Mouse (Mus musculus) stomach, embryonic 16.5 days (tissue): ENCODE results near the gene Serac1. TPM values are rescaled to one million over a fixed set of nuclear protein-coding genes. Genes with fewer than 3 reads are reported as not detected.
"Not testable (repeated sequence)": the region's sequence is repeated elsewhere in the genome, so short reads cannot be mapped to it uniquely, and the experiment has no call there.

ENCODE experiments used
- ATAC-seq: fragments of 200-750 bp; cut with Nextera tagmentation; 2 replicates; pipeline ENCODE4 v1.8.0; 2017; ENCODE audit warnings: moderate number of reproducible peaks, moderate TSS enrichment; ENCODE audit not compliant: insufficient read depth, low FRiP score
- H3K27ac ChIP-seq: fragments of 300-500 bp; sonication (generic); 2 replicates; pipeline ENCODE4 v1.5.1; 2014; ENCODE audit warnings: low read length
- H3K27me3 ChIP-seq: fragments of 300-500 bp; sonication (generic); 2 replicates; pipeline ENCODE4 v1.6.1; 2014; ENCODE audit warnings: low read length, control low read depth, mixed read lengths; ENCODE audit not compliant: control insufficient read depth, insufficient read depth
- H3K36me3 ChIP-seq: fragments of 300-500 bp; sonication (generic); 2 replicates; pipeline ENCODE4 v1.6.1; 2014; ENCODE audit warnings: low read length; ENCODE audit not compliant: control insufficient read depth, insufficient read depth
- H3K4me1 ChIP-seq: fragments of 300-500 bp; sonication (generic); 2 replicates; pipeline ENCODE4 v1.6.1; 2014; ENCODE audit warnings: low read length, control low read depth, mixed read lengths; ENCODE audit not compliant: control insufficient read depth, insufficient read depth
- H3K4me2 ChIP-seq: fragments of 300-500 bp; sonication (generic); 2 replicates; pipeline ENCODE4 v1.6.1; 2014; ENCODE audit warnings: low read depth, low read length, mixed read lengths
- H3K4me3 ChIP-seq: fragments of 300-500 bp; sonication (generic); replicated peaks from 2 replicates; pipeline ENCODE4 v1.5.1; 2014; ENCODE audit warnings: mild to moderate bottlenecking, low read length
- H3K9ac ChIP-seq: fragments of 300-500 bp; sonication (generic); 2 replicates; pipeline ENCODE4 v1.6.1; 2014; ENCODE audit warnings: low read length
- H3K9me3 ChIP-seq: fragments of 300-500 bp; sonication (generic); replicated peaks from 2 replicates; pipeline ENCODE4 v1.6.1; 2016; ENCODE audit warnings: low read length, control low read depth; ENCODE audit not compliant: control insufficient read depth
- WGBS: fragments of 180-500 bp; shearing (Covaris S2); extraction: QIAGEN DNeasy Blood & Tissue Kit; methylation state at CpG from one replicate; pipeline ENCODE4 v1.1.7; 2014; 5-methylcytosine and 5-hydroxymethylcytosine counted together
- polyA plus RNA-seq: library from polyadenylated mRNA; unstranded; fragments of >200 nt; fragmentation: Nextera tagmentation; extraction: Ambion mirVana; gene quantifications from 2 replicates; pipeline ENCODE4 v1.2.1, GENCODE M21; 2015

Serac1 gene
- polyA plus RNA-seq, 1 experiment from 2014 or later = 4.6 TPM

- WGBS = 86% methylated on average over 10 of the region's 10 CpGs
- Histone ChIP-seq H3K4me2 (no peak overlapping the region), H3K27me3 (no peaks in the 10 kb centered on the region), H3K4me3 (no peak overlapping the region), H3K9me3 (no peaks in the 10 kb centered on the region), H3K27ac (no peak overlapping the region), H3K4me1 (no peaks in the 10 kb centered on the region), H3K9ac (no peak overlapping the region), H3K36me3 (no peaks in the 10 kb centered on the region)
- no peak for ATAC-seq
Observed at GRCm38 (mm10) chr17:6037507-6037906, 42.0 kb downstream of the Serac1 start.

- H3K27me3 ChIP-seq = no peaks in the 10 kb centered on the region
- H3K36me3 ChIP-seq = no peaks in the 10 kb centered on the region
- H3K4me2 ChIP-seq = no peak overlapping the region
- H3K4me3 ChIP-seq = no peak overlapping the region
- no peaks in the 10 kb centered on the region for H3K9me3 ChIP-seq
- ATAC-seq = no peak
- WGBS = 91% methylated on average over 11 of the region's 11 CpGs
- no peak overlapping the region for H3K9ac ChIP-seq
- peak overlapping the region; percentile 2; the same call in 1 of the 2 replicates for H3K27ac ChIP-seq
- H3K4me1 ChIP-seq = no peaks in the 10 kb centered on the region
Observed at GRCm38 (mm10) chr17:6036872-6037271, 42.7 kb downstream of the Serac1 start.

GRCm38 (mm10) chr17:6036458-6036857 lies 43.1 kb downstream of the Serac1 start:
- ATAC-seq = peak; percentile 57; the same call in 1 of the 2 replicates
- 69% methylated on average over 8 of the region's 8 CpGs for WGBS
- Histone ChIP-seq H3K4me3 (no peak overlapping the region), H3K36me3 (no peaks in the 10 kb centered on the region), H3K4me1 (no peaks in the 10 kb centered on the region), H3K9ac (no peak overlapping the region), H3K4me2 (no peak overlapping the region), H3K27ac (peak overlapping the region; percentile 2), H3K9me3 (no peaks in the 10 kb centered on the region), H3K27me3 (no peaks in the 10 kb centered on the region)

GRCm38 (mm10) chr17:6035661-6036060 lies 43.9 kb downstream of the Serac1 start:
- Histone ChIP-seq H3K36me3 (no peaks in the 10 kb centered on the region), H3K9me3 (no peaks in the 10 kb centered on the region), H3K4me2 (no peak overlapping the region), H3K4me3 (no peak overlapping the region), H3K9ac (no peak overlapping the region), H3K27ac (no peak overlapping the region), H3K4me1 (no peaks in the 10 kb centered on the region), H3K27me3 (no peaks in the 10 kb centered on the region)
- ATAC-seq = no peak
- 69% methylated on average over 8 of the region's 8 CpGs for WGBS

- peaks cover 6% of the 10 kb centered on the region for H3K36me3 ChIP-seq
- H3K4me1 ChIP-seq = no peaks in the 10 kb centered on the region
- no peaks in the 10 kb centered on the region for H3K27me3 ChIP-seq
- H3K9me3 ChIP-seq = no peaks in the 10 kb centered on the region
- no peak overlapping the region for H3K4me2 ChIP-seq
- no peak for ATAC-seq
- H3K4me3 ChIP-seq = no peak overlapping the region
- H3K27ac ChIP-seq = no peak overlapping the region
- WGBS = 83% methylated on average over 7 of the region's 7 CpGs
- H3K9ac ChIP-seq = no peak overlapping the region
Observed at GRCm38 (mm10) chr17:6025831-6026230, 53.7 kb downstream of the Serac1 start.

- H3K27me3 ChIP-seq, H3K4me2 ChIP-seq, ATAC-seq, H3K9me3 ChIP-seq, H3K36me3 ChIP-seq, H3K9ac ChIP-seq, H3K4me1 ChIP-seq, H3K27ac ChIP-seq, H3K4me3 ChIP-seq: not testable (repeated sequence)
- WGBS = 53% methylated on average over 5 of the region's 5 CpGs
Observed at GRCm38 (mm10) chr17:6021374-6021789, 58.2 kb downstream of the Serac1 start.

- no peak for ATAC-seq
- Histone ChIP-seq H3K4me1 (peaks cover 7% of the 10 kb centered on the region), H3K27ac (no peak overlapping the region), H3K4me2 (no peak overlapping the region), H3K9ac (no peak overlapping the region), H3K36me3 (no peaks in the 10 kb centered on the region), H3K27me3 (no peaks in the 10 kb centered on the region), H3K9me3 (no peaks in the 10 kb centered on the region), H3K4me3 (no peak overlapping the region)
- WGBS = 62% methylated on average over 7 of the region's 7 CpGs
Observed at GRCm38 (mm10) chr17:6020636-6021035, 58.9 kb downstream of the Serac1 start.

GRCm38 (mm10) chr17:6019776-6020175 lies 59.8 kb downstream of the Serac1 start:
- Histone ChIP-seq H3K36me3 (no peaks in the 10 kb centered on the region), H3K4me1 (peaks cover 7% of the 10 kb centered on the region), H3K9ac (no peak overlapping the region), H3K4me3 (no peak overlapping the region), H3K4me2 (no peak overlapping the region), H3K9me3 (no peaks in the 10 kb centered on the region), H3K27ac (no peak overlapping the region), H3K27me3 (no peaks in the 10 kb centered on the region)
- WGBS = 50% methylated on average over 2 of the region's 2 CpGs
- ATAC-seq = no peak

GRCm38 (mm10) chr17:6018348-6018747 lies 61.2 kb downstream of the Serac1 start:
- ATAC-seq = no peak
- peaks cover 7% of the 10 kb centered on the region for H3K4me1 ChIP-seq
- H3K4me3 ChIP-seq = no peak overlapping the region
- H3K4me2 ChIP-seq = no peak overlapping the region
- no peaks in the 10 kb centered on the region for H3K9me3 ChIP-seq
- 62% methylated on average over 4 of the region's 4 CpGs for WGBS
- no peaks in the 10 kb centered on the region for H3K27me3 ChIP-seq
- H3K36me3 ChIP-seq = no peaks in the 10 kb centered on the region
- H3K27ac ChIP-seq = peak overlapping the region; percentile 55; the same call in 1 of the 2 replicates
- H3K9ac ChIP-seq = no peak overlapping the region

GRCm38 (mm10) chr17:6017268-6017667 lies 62.3 kb downstream of the Serac1 start:
- WGBS = 65% methylated on average over 12 of the region's 12 CpGs
- H3K4me3 ChIP-seq = no peak overlapping the region
- peaks cover 7% of the 10 kb centered on the region for H3K4me1 ChIP-seq
- no peaks in the 10 kb centered on the region for H3K27me3 ChIP-seq
- no peak for ATAC-seq
- no peak overlapping the region for H3K4me2 ChIP-seq
- H3K27ac ChIP-seq = peak overlapping the region; percentile 55
- no peaks in the 10 kb centered on the region for H3K9me3 ChIP-seq
- no peak overlapping the region for H3K9ac ChIP-seq
- H3K36me3 ChIP-seq = no peaks in the 10 kb centered on the region
